Mouse (Mus musculus) embryonic facial prominence, embryonic 13.5 days (tissue): ENCODE data around the gene Irx4. TPM values are rescaled to one million over a fixed set of nuclear protein-coding genes. Genes with fewer than 3 reads are reported as not detected.

Source experiments
- ATAC-seq: fragments of 200-750 bp; cut with Nextera tagmentation; 2 replicates; pipeline ENCODE4 v1.8.0; 2017; ENCODE audit warnings: low read depth; ENCODE audit not compliant: insufficient number of reproducible peaks, insufficient read depth, low FRiP score, low TSS enrichment
- H3K27ac ChIP-seq: fragments of 300-500 bp; sonication (generic); 2 replicates; pipeline ENCODE4 v1.5.1; 2015; ENCODE audit warnings: moderate library complexity, mild to moderate bottlenecking, inconsistent platforms
- H3K27me3 ChIP-seq: fragments of 300-500 bp; sonication (generic); 2 replicates; pipeline ENCODE4 v1.6.1; 2015; ENCODE audit warnings: mild to moderate bottlenecking, inconsistent platforms
- H3K36me3 ChIP-seq: fragments of 300-500 bp; sonication (generic); 2 replicates; pipeline ENCODE4 v1.6.1; 2015; ENCODE audit warnings: mild to moderate bottlenecking, inconsistent platforms
- H3K4me1 ChIP-seq: fragments of 300-500 bp; sonication (generic); 2 replicates; pipeline ENCODE4 v1.6.1; 2015; ENCODE audit warnings: inconsistent platforms
- H3K4me2 ChIP-seq: fragments of 300-500 bp; sonication (generic); 2 replicates; pipeline ENCODE4 v1.6.1; 2015; ENCODE audit warnings: moderate library complexity, mild to moderate bottlenecking, inconsistent platforms
- H3K4me3 ChIP-seq: fragments of 300-500 bp; sonication (generic); 2 replicates; pipeline ENCODE4 v1.5.1; 2015; ENCODE audit warnings: mild to moderate bottlenecking, inconsistent platforms
- H3K9ac ChIP-seq: fragments of 300-500 bp; sonication (generic); 2 replicates; pipeline ENCODE4 v1.6.1; 2015; ENCODE audit warnings: mild to moderate bottlenecking, inconsistent platforms
- H3K9me3 ChIP-seq: fragments of 300-500 bp; sonication (generic); 2 replicates; pipeline ENCODE4 v1.6.1; 2016; ENCODE audit warnings: inconsistent platforms
- WGBS: fragments of 180-500 bp; shearing (Covaris S2); methylation state at CpG from one replicate; pipeline ENCODE4 v1.1.7; 2015; ENCODE audit warnings: mixed read lengths; 5-methylcytosine and 5-hydroxymethylcytosine counted together
- polyA plus RNA-seq: library from polyadenylated mRNA; unstranded; fragments of >200 nt; fragmentation: Nextera tagmentation; extraction: Ambion mirVana; gene quantifications from 2 replicates; pipeline ENCODE4 v1.2.1, GENCODE M21; 2015

Irx4 gene
- polyA plus RNA-seq, 1 experiment from 2014 or later = 13.3 TPM

GRCm38 (mm10) chr13:73304729-73305128 lies 44.5 kb downstream of the Irx4 start:
- no peak for ATAC-seq
- no peak overlapping the region for H3K9ac ChIP-seq
- H3K9me3 ChIP-seq = no peaks in the 10 kb centered on the region
- no peak overlapping the region for H3K4me3 ChIP-seq
- H3K27me3 ChIP-seq = peaks cover 12% of the 10 kb centered on the region
- no peaks in the 10 kb centered on the region for H3K36me3 ChIP-seq
- H3K4me1 ChIP-seq = no peaks in the 10 kb centered on the region
- H3K27ac ChIP-seq = no peak overlapping the region
- WGBS = 56% methylated on average over 6 of the region's 6 CpGs
- H3K4me2 ChIP-seq = no peak overlapping the region

GRCm38 (mm10) chr13:73305398-73306084 lies 45.3 kb downstream of the Irx4 start:
- H3K9me3 ChIP-seq = no peaks in the 10 kb centered on the region
- no peak overlapping the region for H3K27ac ChIP-seq
- 34% methylated on average over 8 of the region's 8 CpGs for WGBS
- no peak overlapping the region for H3K9ac ChIP-seq
- H3K27me3 ChIP-seq = peaks cover 16% of the 10 kb centered on the region
- ATAC-seq = no peak
- no peaks in the 10 kb centered on the region for H3K4me1 ChIP-seq
- no peak overlapping the region for H3K4me3 ChIP-seq
- H3K36me3 ChIP-seq = no peaks in the 10 kb centered on the region
- no peak overlapping the region for H3K4me2 ChIP-seq

GRCm38 (mm10) chr13:73306085-73306410 lies 45.8 kb downstream of the Irx4 start:
- Histone ChIP-seq H3K27ac (no peak overlapping the region), H3K4me1 (no peaks in the 10 kb centered on the region), H3K36me3 (no peaks in the 10 kb centered on the region), H3K27me3 (peaks cover 16% of the 10 kb centered on the region), H3K9me3 (no peaks in the 10 kb centered on the region), H3K9ac (no peak overlapping the region), H3K4me2 (no peak overlapping the region), H3K4me3 (no peak overlapping the region)
- no peak for ATAC-seq
- 42% methylated on average over 4 of the region's 4 CpGs for WGBS

- H3K4me1 ChIP-seq = no peaks in the 10 kb centered on the region
- H3K27ac ChIP-seq = no peak overlapping the region
- 62% methylated on average over 4 of the region's 4 CpGs for WGBS
- H3K9ac ChIP-seq = no peak overlapping the region
- H3K36me3 ChIP-seq = no peaks in the 10 kb centered on the region
- H3K4me3 ChIP-seq = no peak overlapping the region
- H3K9me3 ChIP-seq = no peaks in the 10 kb centered on the region
- H3K4me2 ChIP-seq = no peak overlapping the region
- ATAC-seq = no peak
- peaks cover 16% of the 10 kb centered on the region for H3K27me3 ChIP-seq
Observed at GRCm38 (mm10) chr13:73306430-73306829, 46.2 kb downstream of the Irx4 start.

GRCm38 (mm10) chr13:73310183-73310929 lies 50.1 kb downstream of the Irx4 start:
- H3K27ac ChIP-seq = no peak overlapping the region
- no peak overlapping the region for H3K9ac ChIP-seq
- H3K27me3 ChIP-seq = peaks cover 16% of the 10 kb centered on the region
- no peaks in the 10 kb centered on the region for H3K9me3 ChIP-seq
- no peak overlapping the region for H3K4me2 ChIP-seq
- ATAC-seq = 0 out of 2 replicates have a peak, but pooled peaks have one; percentile 32
- H3K36me3 ChIP-seq = no peaks in the 10 kb centered on the region
- 24% methylated on average over 8 of the region's 8 CpGs for WGBS
- no peak overlapping the region for H3K4me3 ChIP-seq
- no peaks in the 10 kb centered on the region for H3K4me1 ChIP-seq

Other genes with a start within 250 kb of the Irx4 start
- gene Mrpl36, start 68.0 kb downstream of the Irx4 start, polyA plus RNA-seq = 134 and 136 TPM in 2 replicates
- gene Ndufs6, start 68.1 kb downstream of the Irx4 start, polyA plus RNA-seq = 389 and 415 TPM in 2 replicates
- gene Lpcat1, start 206.7 kb downstream of the Irx4 start, polyA plus RNA-seq = 44.5 and 49.1 TPM in 2 replicates